Mouse (Mus musculus) liver, embryonic 14.5 days (tissue): ENCODE results near the gene Stub1. TPM values are rescaled to one million over a fixed set of nuclear protein-coding genes. Genes with fewer than 3 reads are reported as not detected.
A peak's percentile ranks its signal among the peaks of the same experiment; 100 is the strongest.

Experiments
- ATAC-seq: fragments of 200-750 bp; cut with Nextera tagmentation; 2 replicates; pipeline ENCODE4 v1.8.0; 2017; ENCODE audit warnings: moderate number of reproducible peaks, mild to moderate bottlenecking, moderate library complexity; ENCODE audit not compliant: insufficient read depth
- DNase-seq, 3 experiments: peaks; one replicate each; pipeline ENCODE4 v3.0.0-alpha.2; 2012 to 2013; ENCODE audit warnings: low read depth in 3 of 3, low spot score in 3 of 3
- H3K27ac ChIP-seq: fragments of 300-500 bp; sonication (generic); 2 replicates; pipeline ENCODE4 v1.5.1; 2014; ENCODE audit warnings: moderate library complexity, mild to moderate bottlenecking, control low read depth, inconsistent platforms
- H3K27me3 ChIP-seq: fragments of 300-500 bp; sonication (generic); 2 replicates; pipeline ENCODE4 v1.6.1; 2014; ENCODE audit warnings: mild to moderate bottlenecking, low read length, moderate library complexity; ENCODE audit not compliant: control insufficient read depth, insufficient read depth
- H3K36me3 ChIP-seq: fragments of 300-500 bp; sonication (generic); replicated peaks from 2 replicates; pipeline ENCODE4 v1.6.1; 2014; ENCODE audit warnings: low read depth; ENCODE audit not compliant: control insufficient read depth, insufficient read depth
- H3K4me1 ChIP-seq, 2 experiments: fragments of 200-500 bp in 1 of 2; fragments of 300-500 bp in 1 of 2; sonication (generic) in 1 of 2; replicated peaks; 2 replicates each; pipeline ENCODE4 v1.6.1; 2012 to 2014; ENCODE audit warnings: antibody characterized with exemption in 1 of 2, inconsistent platforms in 1 of 2, low read length in 1 of 2; ENCODE audit not compliant: control insufficient read depth in 2 of 2, insufficient read depth in 2 of 2
- H3K4me2 ChIP-seq: fragments of 300-500 bp; sonication (generic); 2 replicates; pipeline ENCODE4 v1.6.1; 2014; ENCODE audit warnings: low read depth, mild to moderate bottlenecking, control low read depth, moderate library complexity
- H3K4me3 ChIP-seq, 2 experiments: fragments of 200-500 bp in 1 of 2; fragments of 300-500 bp in 1 of 2; sonication (generic) in 1 of 2; 2 replicates each; pipeline ENCODE4 v1.5.1; 2012 to 2014; ENCODE audit warnings: low read depth in 2 of 2, low read length in 2 of 2, mild to moderate bottlenecking in 2 of 2, control low read depth in 1 of 2, inconsistent platforms in 1 of 2, moderate library complexity in 1 of 2; ENCODE audit not compliant: insufficient read depth in 1 of 2
- H3K9ac ChIP-seq: fragments of 300-500 bp; sonication (generic); replicated peaks from 2 replicates; pipeline ENCODE4 v1.6.1; 2014; ENCODE audit warnings: mild to moderate bottlenecking, control low read depth, moderate library complexity
- H3K9me3 ChIP-seq: fragments of 300-500 bp; sonication (generic); 2 replicates; pipeline ENCODE4 v1.6.1; 2016; ENCODE audit warnings: low read length, mixed read lengths; ENCODE audit not compliant: control insufficient read depth
- CTCF ChIP-seq: IDR thresholded peaks from 2 replicates; pipeline ENCODE4 v1.5.1; 2016; ENCODE audit warnings: antibody characterized with exemption, low read depth, control low read depth
- EP300 ChIP-seq: IDR thresholded peaks from 2 replicates; pipeline ENCODE4 v1.6.1; 2016; ENCODE audit warnings: antibody characterized with exemption, low read depth
- WGBS: fragments of 180-500 bp; shearing (Covaris S2); extraction: QIAGEN DNeasy Blood & Tissue Kit; methylation state at CpG from one replicate; pipeline ENCODE4 v1.1.7; 2014; ENCODE audit not compliant: insufficient replicate concordance; 5-methylcytosine and 5-hydroxymethylcytosine counted together
- polyA plus RNA-seq, 2 experiments: library from polyadenylated mRNA; depleted of rRNA in 1 of 2; stranded (reverse) in 1 of 2; unstranded in 1 of 2; fragments of >200 nt; fragmentation: Nextera tagmentation in 1 of 2; extraction: Ambion mirVana in 1 of 2; gene quantifications; 2 replicates each; pipeline versions ENCODE4 v1.2.1 to v1.2.3; 2012 to 2014

Gene Stub1
- polyA plus RNA-seq, 2 experiments = 85.1 to 96.7 TPM

DNA sequence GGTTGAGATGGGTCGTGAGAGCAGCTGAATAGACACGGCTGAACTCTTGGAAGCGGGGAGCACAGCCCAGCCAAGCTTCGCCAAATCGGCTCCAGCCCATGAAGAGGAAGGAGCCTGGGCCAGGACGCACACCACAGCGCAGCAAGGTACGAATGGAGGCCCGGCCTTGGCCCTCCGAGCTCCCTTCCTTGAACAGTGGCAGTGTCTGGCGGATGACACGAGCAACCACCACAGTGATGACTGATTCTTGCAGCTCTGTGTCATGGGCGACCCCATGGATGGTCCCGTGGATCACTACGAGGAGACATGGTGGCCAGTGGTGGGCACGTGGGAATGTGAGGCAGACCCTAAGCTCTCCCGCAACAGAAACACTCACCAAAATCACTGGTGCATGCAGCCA, 38.2 kb downstream of the Stub1 start:
- H3K4me1 ChIP-seq = peaks cover 11 to 25% of the 10 kb centered on the region in 2 experiments
- H3K27ac ChIP-seq = no peak overlapping the region
- H3K27me3 ChIP-seq = no peaks in the 10 kb centered on the region
- H3K4me2 ChIP-seq = no peak overlapping the region
- no peak for ATAC-seq
- no peaks in the 10 kb centered on the region for H3K9me3 ChIP-seq
- TF ChIP-seq CTCF = no peak
- no peak for TF ChIP-seq EP300
- no peaks in the 10 kb centered on the region for H3K36me3 ChIP-seq
- no peak for DNase-seq
- H3K4me3 ChIP-seq = no peak overlapping the region
- WGBS = 83% methylated on average over 17 of the region's 17 CpGs
- H3K9ac ChIP-seq = no peak overlapping the region

GRCm38 (mm10) chr17:25794197-25794596, 39.0 kb downstream of the Stub1 start:
- no peak for DNase-seq
- Histone ChIP-seq H3K4me3 (no peak overlapping the region), H3K9ac (no peak overlapping the region), H3K4me1 (peaks cover 11 to 25% of the 10 kb centered on the region in 2 experiments), H3K36me3 (peaks cover 6% of the 10 kb centered on the region), H3K9me3 (no peaks in the 10 kb centered on the region), H3K27me3 (no peaks in the 10 kb centered on the region), H3K27ac (no peak overlapping the region), H3K4me2 (no peak overlapping the region)
- WGBS = 78% methylated on average over 13 of the region's 13 CpGs
- no peak for TF ChIP-seq EP300
- TF ChIP-seq CTCF = no peak
- no peak for ATAC-seq

GRCm38 (mm10) chr17:25792615-25793014, 40.6 kb downstream of the Stub1 start, which contains the start of gene Fam173a:
TSS of gene Fam173a (minus strand) at chr17:25792901.
- peak within 1 kb of the TSS; percentile 95 for H3K4me2 ChIP-seq
- no peaks in the 10 kb centered on the region for H3K27me3 ChIP-seq
- H3K9ac ChIP-seq = peak within 1 kb of the TSS; percentile 71
- H3K4me3 ChIP-seq = peak within 1 kb of the TSS; percentile 78 to 95
- DNase-seq (peak in 1 of 3 experiments; percentile 34), ATAC-seq (peak; percentile 48)
- peak within 1 kb of the TSS; percentile 57 for H3K27ac ChIP-seq
- TF ChIP-seq EP300 = no peak
- under 1% methylated on average over 14 of the region's 14 CpGs for WGBS
- peaks cover 6% of the 10 kb centered on the region for H3K36me3 ChIP-seq
- H3K9me3 ChIP-seq = no peaks in the 10 kb centered on the region
- H3K4me1 ChIP-seq = peaks cover 11 to 24% of the 10 kb centered on the region in 2 experiments

GRCm38 (mm10) chr17:25791843-25792527, 41.2 kb downstream of the Stub1 start:
- peak; percentile 73 for ATAC-seq
- H3K36me3 ChIP-seq = peaks cover 6% of the 10 kb centered on the region

DNA sequence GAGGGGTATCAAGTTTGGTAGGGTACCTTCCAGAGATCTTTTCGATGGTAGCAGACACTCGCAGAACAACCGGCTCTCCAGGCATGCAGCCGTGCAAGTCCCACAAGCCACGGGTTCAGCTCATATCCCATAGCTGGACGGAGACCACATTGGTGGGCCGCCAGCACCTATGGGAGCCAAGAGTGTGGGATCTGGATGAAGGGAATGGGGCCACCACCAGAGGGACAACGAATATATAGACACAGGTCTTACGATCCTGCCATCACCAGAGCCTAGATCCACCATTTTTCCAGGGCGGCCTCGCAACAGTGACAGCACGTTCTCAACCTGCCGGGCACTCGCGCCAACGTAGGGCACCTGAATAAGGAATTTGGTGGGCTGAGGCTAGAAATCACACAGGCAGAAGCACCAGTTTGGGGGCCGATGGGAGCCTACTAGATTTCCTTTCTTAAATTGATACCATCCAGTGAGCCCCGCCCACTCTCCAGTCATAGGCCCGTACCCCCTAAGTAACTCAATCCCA, 41.8 kb downstream of the Stub1 start:
- peak overlapping the region; percentile 95 for H3K4me2 ChIP-seq
- peaks cover 6% of the 10 kb centered on the region for H3K36me3 ChIP-seq
- H3K9ac ChIP-seq = peak overlapping the region; percentile 71
- TF ChIP-seq CTCF (peak; percentile 18; the same call in 1 of the 2 replicates), EP300 (no peak)
- ATAC-seq (no peak), DNase-seq (no peak)
- no peaks in the 10 kb centered on the region for H3K9me3 ChIP-seq
- WGBS = 29% methylated on average over 19 of the region's 19 CpGs
- H3K4me1 ChIP-seq = peaks cover 7 to 19% of the 10 kb centered on the region in 2 experiments
- peak overlapping the region; percentile 78 to 95 for H3K4me3 ChIP-seq
- no peaks in the 10 kb centered on the region for H3K27me3 ChIP-seq
- H3K27ac ChIP-seq = peak overlapping the region; percentile 57

More at GRCm38 (mm10) chr17:25791843-25792527, 41.2 kb downstream of the Stub1 start:
- Histone ChIP-seq H3K4me1 (peaks cover 7 to 19% of the 10 kb centered on the region in 2 experiments), H3K27ac (peak overlapping the region; percentile 57), H3K9me3 (no peaks in the 10 kb centered on the region), H3K4me2 (peak overlapping the region; percentile 95), H3K9ac (peak overlapping the region; percentile 71), H3K4me3 (peak overlapping the region; percentile 78 to 95), H3K27me3 (no peaks in the 10 kb centered on the region)
- peak; percentile 71 to 73 (median 72) for DNase-seq
- under 1% methylated on average over 45 of the region's 45 CpGs for WGBS
- no peak for TF ChIP-seq CTCF
- TF ChIP-seq EP300 = no peak
